ENCODE assay signal across 23 mouse cellular contexts in genomic region chr6:92663433-92663832, GRCm38 (mm10). TPM values are rescaled to one million over a fixed set of nuclear protein-coding genes. Genes with fewer than 3 reads are reported as not detected.
A peak's percentile ranks its signal among the peaks of the same experiment; 100 is the strongest.
DNase-seq lines count a peak whose midpoint lies in the region; ATAC-seq lines count a peak whose summit lies in the region.
"Had no signal": no experiment of that assay in that cellular context is flagged by ENCODE, and none has a peak within 500 bp of the region (broad histone marks: within the 10 kb centered on the region; RNA-seq: fewer than 3 reads in every experiment).

No protein-coding gene starts in this region.

- no peak overlapping the region for H3K4me3 ChIP-seq in forebrain, embryonic 14.5 days (ENCODE audit: low read depth, low read length)
- no peak overlapping the region for H3K4me3 ChIP-seq in forebrain, embryonic 11.5 days (ENCODE audit: low read depth, low read length)
- H3K4me3 ChIP-seq: heart, embryonic 10.5 days; intestine, embryonic 15.5 days; kidney, embryonic 15.5 days; limb, embryonic 15.5 days; midbrain, embryonic 12.5 days; neural tube, embryonic 12.5 days had no signal

- H3K9me3 ChIP-seq in forebrain, embryonic 14.5 days (replicated peaks; ENCODE audit: control insufficient read depth, low read length) = no peaks in the 10 kb centered on the region
- no peaks in the 10 kb centered on the region for H3K9me3 ChIP-seq in forebrain, embryonic 11.5 days (ENCODE audit: control insufficient read depth, low read length)
- H3K9me3 ChIP-seq: heart, embryonic 10.5 days; intestine, embryonic 15.5 days; kidney, embryonic 15.5 days; limb, embryonic 15.5 days; midbrain, embryonic 12.5 days; neural tube, embryonic 12.5 days had no signal

- ATAC-seq in forebrain, embryonic 14.5 days = peak; percentile 40; the same call in 1 of the 2 replicates
- ATAC-seq in forebrain, embryonic 11.5 days (replicated peaks; ENCODE audit: low FRiP score) = no peak
- ATAC-seq: intestine, embryonic 15.5 days had no signal

- peaks cover 5% of the 10 kb centered on the region; the same call in 1 of the 2 replicates for H3K4me1 ChIP-seq in forebrain, embryonic 14.5 days (ENCODE audit: control insufficient read depth, insufficient read depth, low read length)
- H3K4me1 ChIP-seq in forebrain, embryonic 11.5 days (replicated peaks; ENCODE audit: control insufficient read depth, insufficient read depth, low read length) = 0 out of 2 replicates have a peak, but pooled peaks cover 2% of the 10 kb centered on the region
- H3K4me1 ChIP-seq: intestine, embryonic 15.5 days had no signal

- DNase-seq in forebrain, embryonic 14.5 days (ENCODE audit: low spot score) = peak; percentile 28
- no peak for DNase-seq in forebrain, embryonic 11.5 days (ENCODE audit: low spot score)
- peak; percentile 73 for DNase-seq in layer of hippocampus, adult 9-11 months
- no peak for DNase-seq in layer of hippocampus, postnatal 36 days
- DNase-seq in right cerebral cortex, adult 18-20 months = peak; percentile 50
- DNase-seq in right cerebral cortex, postnatal 14 days = no peak
- DNase-seq in cerebellum, adult 18-20 months = no peak
- DNase-seq in thymus, postnatal 0 days (ENCODE audit: low spot score) = no peak
- DNase-seq: adrenal gland, postnatal 14 days; cerebellum, postnatal 25 days; gastrocnemius, postnatal 25 days; heart, postnatal 14 days; lung, adult 18-20 months; lung, postnatal 36 days; retina, postnatal 1 day; thymus, postnatal 36 days had no signal

- no peak overlapping the region for H3K9ac ChIP-seq in forebrain, embryonic 14.5 days (ENCODE audit: low read length)
- no peak overlapping the region for H3K9ac ChIP-seq in forebrain, embryonic 11.5 days (ENCODE audit: low read length)
- H3K9ac ChIP-seq: intestine, embryonic 15.5 days; kidney, embryonic 15.5 days; limb, embryonic 15.5 days; midbrain, embryonic 12.5 days; neural tube, embryonic 12.5 days had no signal

- WGBS in forebrain, embryonic 14.5 days = 67% methylated on average over 4 of the region's 4 CpGs
- 75% methylated on average over 4 of the region's 4 CpGs for WGBS in forebrain, embryonic 11.5 days

- no peak overlapping the region for H3K27ac ChIP-seq in forebrain, embryonic 14.5 days (ENCODE audit: low read depth, low read length)
- H3K27ac ChIP-seq in forebrain, embryonic 11.5 days (ENCODE audit: low read depth, low read length) = no peak overlapping the region
- H3K27ac ChIP-seq: heart, embryonic 10.5 days; intestine, embryonic 15.5 days; kidney, embryonic 15.5 days; limb, embryonic 15.5 days; midbrain, embryonic 12.5 days; neural tube, embryonic 12.5 days had no signal

- H3K4me2 ChIP-seq in forebrain, embryonic 14.5 days (ENCODE audit: low read length) = no peak overlapping the region
- no peak overlapping the region for H3K4me2 ChIP-seq in forebrain, embryonic 11.5 days (ENCODE audit: low read depth, low read length, severe bottlenecking)
- H3K4me2 ChIP-seq: intestine, embryonic 15.5 days; kidney, embryonic 15.5 days; limb, embryonic 15.5 days; midbrain, embryonic 12.5 days; neural tube, embryonic 12.5 days had no signal

- no peaks in the 10 kb centered on the region for H3K27me3 ChIP-seq in forebrain, embryonic 14.5 days (replicated peaks; ENCODE audit: control insufficient read depth, insufficient read depth, low read length)
- H3K27me3 ChIP-seq in forebrain, embryonic 11.5 days (ENCODE audit: control insufficient read depth, insufficient read depth, low read length) = no peaks in the 10 kb centered on the region
- H3K27me3 ChIP-seq: CH12.LX; intestine, embryonic 15.5 days; kidney, embryonic 15.5 days; limb, embryonic 15.5 days; midbrain, embryonic 12.5 days; neural tube, embryonic 12.5 days had no signal

- H3K36me3 ChIP-seq in forebrain, embryonic 14.5 days (ENCODE audit: control insufficient read depth, insufficient read depth, low read length) = no peaks in the 10 kb centered on the region
- H3K36me3 ChIP-seq in forebrain, embryonic 11.5 days (ENCODE audit: control insufficient read depth, insufficient read depth, low read length) = no peaks in the 10 kb centered on the region
- H3K36me3 ChIP-seq: heart, embryonic 10.5 days; intestine, embryonic 15.5 days; kidney, embryonic 15.5 days; limb, embryonic 15.5 days; midbrain, embryonic 12.5 days; neural tube, embryonic 12.5 days had no signal

RNA-seq across cellular contexts. Expression of gene Prickle2, which starts 42.5 kb away (rescaled TPM):
- polyA plus RNA-seq in forebrain, embryonic 14.5 days (2014; fragmentation: Nextera tagmentation; extraction: Ambion mirVana) = 5.5 and 7.8 TPM in 2 replicates
- polyA plus RNA-seq in forebrain, embryonic 11.5 days (2014; fragmentation: Nextera tagmentation; extraction: Ambion mirVana) = 4.0 and 4.1 TPM in 2 replicates
- total RNA-seq in layer of hippocampus, postnatal 36 days (2021) = 100 to 1,000 TPM; 199 to 212 TPM
- polyA plus RNA-seq in thymus, postnatal 0 days (2015; fragmentation: Nextera tagmentation; extraction: Ambion mirVana) = 0.13 and 0.33 TPM in 2 replicates
- total RNA-seq: CH12.LX had no signal

Comparison
In these comparisons a context has a peak if more than half of its experiments do, and no peak if none do; other contexts are left out.
1. DNase-seq: peak in forebrain, embryonic 14.5 days (single experiment), layer of hippocampus, adult 9-11 months (single experiment) and right cerebral cortex, adult 18-20 months (single experiment); none in forebrain, embryonic 11.5 days (single experiment), layer of hippocampus, postnatal 36 days (0 of 2), right cerebral cortex, postnatal 14 days (single experiment), cerebellum, adult 18-20 months (0 of 2) and thymus, postnatal 0 days (single experiment).